Mouse (Mus musculus): ENCODE results near the gene Sit1.
A peak's percentile ranks its signal among the peaks of the same experiment; 100 is the strongest.

The Sit1 gene

DNA sequence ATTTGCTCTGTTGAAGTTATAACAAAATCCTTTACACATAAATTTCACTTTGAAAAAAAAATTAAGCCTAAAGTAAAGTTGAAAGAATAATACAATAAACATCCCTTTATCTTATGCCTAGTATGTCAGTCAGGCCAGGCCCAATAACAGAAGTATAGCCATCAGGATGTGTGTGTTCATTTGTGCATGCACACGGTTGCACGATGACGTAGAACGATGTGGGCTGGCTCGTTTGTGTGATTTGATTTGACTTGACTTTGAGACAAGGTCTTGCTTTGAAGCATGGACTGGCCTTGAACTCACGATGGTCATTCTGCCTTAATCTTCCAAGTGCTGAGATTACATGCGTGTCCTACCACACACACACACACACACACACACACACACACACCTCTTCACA, 16.7 kb downstream of the Sit1 start:
- no peak for DNase-seq (ENCODE audit: low spot score)

DNA sequence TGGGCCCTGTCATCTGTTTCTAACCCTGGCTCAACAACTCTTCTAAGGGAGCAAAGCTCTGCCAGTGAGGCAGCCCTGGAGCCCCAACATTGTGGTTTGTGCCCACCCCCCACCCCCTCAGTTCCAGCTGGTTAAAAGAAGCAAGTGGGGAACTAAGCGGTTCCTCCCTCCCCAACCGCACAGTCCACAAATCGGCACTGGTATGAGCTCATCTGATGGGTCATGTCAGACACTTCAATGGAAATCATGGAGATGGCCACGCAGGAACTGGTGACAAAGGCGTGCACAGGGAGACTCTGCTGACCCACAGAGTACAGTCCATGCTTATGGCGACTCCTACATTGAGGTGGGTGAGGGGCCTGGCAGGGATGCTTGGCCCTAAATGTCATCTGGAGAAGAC, 17.6 kb downstream of the Sit1 start:
- no peak for DNase-seq (ENCODE audit: low spot score)

DNA sequence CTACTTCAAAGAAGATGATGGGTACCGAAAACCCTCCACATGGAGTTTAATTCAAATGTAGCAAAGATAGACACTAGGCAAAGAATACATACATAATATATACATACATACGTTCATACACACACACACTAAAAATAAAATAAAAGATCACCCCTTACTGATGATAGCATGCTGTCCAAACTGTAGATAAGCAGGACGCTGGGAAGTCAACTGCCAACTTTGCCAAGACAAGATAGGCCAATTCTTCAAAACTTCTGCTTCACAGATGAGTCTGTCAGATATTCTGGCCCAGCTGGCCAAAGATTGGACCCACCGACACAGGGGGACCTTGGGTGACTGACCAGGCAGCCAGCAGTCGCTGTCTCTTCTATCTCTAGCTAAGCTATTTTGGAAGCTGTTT, 20.4 kb downstream of the Sit1 start:
- no peak for DNase-seq (ENCODE audit: low spot score)

DNA sequence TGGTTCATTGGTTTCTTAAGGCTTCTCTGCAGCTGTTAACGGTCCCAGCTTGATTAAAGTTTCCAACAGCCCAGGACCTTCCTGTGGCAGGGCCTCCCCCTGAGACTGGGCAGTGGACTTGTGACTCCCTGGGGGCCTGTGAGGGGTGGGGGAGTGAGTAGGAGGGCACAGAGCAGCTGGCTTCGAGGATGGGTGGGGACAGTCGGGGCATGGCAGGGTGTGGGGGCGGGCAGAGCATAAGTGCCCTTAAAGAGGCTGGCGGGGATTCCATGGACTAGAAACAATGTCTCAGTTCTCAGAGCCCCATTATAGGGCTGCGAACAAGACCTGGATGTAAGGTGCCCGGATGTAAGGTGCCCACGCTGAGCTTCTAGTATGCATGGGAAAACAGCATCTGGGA, 26.4 kb downstream of the Sit1 start:
- DNase-seq (ENCODE audit: low spot score) = no peak

DNA sequence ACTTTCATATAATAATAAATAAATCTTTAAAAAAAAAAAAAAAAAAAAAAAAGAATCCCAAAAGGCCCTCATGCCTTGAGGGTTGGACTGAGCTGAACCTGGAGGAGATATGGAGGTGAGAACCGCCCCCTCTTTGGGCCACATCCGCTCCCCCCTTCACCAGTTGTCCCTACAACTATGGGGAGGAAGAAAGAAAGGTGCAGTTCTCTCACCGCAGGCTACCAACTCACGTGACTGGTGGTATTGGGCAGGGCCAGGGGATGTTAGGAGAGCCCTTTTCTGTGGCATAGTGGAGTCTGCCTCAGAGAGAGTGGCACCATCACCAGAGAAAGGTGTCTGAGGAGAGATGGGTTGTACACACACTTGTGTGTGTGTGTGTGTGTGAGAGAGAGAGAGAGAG, 27.1 kb downstream of the Sit1 start:
- DNase-seq (ENCODE audit: low spot score) = no peak

DNA sequence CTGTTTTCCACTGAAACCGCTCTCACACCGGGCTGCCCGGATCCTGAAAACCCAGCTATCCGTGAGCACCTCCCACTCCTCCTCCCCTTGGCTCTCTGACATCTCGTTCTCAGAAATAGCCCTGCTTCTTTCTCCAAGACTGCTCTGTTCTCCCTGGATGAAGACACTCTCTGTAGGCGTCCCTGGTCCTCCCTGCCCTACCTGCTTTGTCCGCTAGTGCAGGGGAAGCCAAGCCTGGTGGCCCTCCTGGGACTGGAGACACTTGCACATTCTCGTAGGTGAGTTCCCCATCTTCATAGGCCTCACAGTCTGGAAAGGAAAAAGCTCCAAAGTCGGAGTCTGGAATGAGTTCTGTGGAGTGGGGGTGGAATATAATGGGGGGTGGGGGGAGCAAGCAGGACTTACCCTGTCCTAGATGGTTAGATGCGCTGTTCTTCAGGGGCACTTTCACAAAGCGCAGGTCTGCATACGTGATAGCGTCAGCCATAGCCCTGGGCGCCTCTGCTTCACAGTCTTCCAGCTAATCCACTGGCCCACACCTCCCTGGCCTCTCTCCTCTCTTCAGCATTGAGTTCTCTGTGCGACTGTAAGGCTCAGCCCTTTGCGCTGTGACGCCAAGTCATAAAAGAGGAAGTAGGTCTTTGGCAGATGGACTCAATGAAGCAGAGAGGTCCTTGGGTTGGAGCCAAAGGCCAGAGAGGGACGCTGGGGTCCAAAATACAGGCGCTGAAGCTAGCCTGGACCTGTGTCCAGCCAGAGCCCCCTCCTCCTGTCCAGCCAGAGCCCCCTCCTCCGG, 29.3 kb downstream of the Sit1 start, which contains the start of gene Cd72:
TSS of gene Cd72 (minus strand) at position 588 of the 796 bp plus-strand sequence.
- no peak for DNase-seq (ENCODE audit: low spot score)

DNA sequence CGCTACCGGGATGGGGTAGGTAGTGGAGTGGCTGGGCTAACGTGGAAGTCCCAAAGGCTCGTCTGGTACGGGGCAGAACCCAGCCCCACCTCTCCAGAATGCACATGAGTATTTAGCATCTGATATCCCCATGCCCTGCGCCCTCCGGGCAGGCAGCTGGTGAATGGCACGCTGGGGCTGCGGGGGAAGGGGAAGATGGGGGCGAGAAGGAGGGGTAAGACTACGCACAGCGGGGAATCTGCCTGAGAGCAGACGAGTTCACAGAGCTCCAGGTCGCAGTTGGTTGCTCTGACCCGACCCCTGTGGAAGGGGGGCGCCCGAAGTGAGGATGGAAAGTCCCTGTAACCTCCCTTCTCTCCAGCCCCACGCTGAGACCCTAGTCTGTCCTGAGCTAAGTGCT, 30.1 kb downstream of the Sit1 start:
- no peak for DNase-seq (ENCODE audit: low spot score)

DNA sequence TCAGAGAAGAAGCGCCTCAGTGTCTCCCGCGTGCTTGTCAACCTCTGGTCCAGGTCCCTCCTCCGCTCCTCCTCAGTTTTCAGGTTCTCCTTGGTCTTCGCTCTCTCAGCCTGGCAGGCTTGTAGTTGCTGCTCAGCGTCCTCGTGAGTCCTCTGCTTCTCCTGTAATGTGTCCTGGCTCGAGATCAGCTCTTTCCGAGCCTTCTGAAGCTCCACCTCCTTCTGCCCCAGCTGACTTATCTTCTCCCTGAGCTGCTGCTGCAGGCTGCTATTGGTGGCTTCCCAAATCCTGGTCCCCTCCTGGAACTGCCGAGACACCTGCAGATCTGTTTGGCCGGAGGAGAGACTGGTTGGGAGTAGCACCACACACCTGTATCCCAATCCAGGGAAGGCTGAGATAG, 31.2 kb downstream of the Sit1 start:
- DNase-seq (ENCODE audit: low spot score) = no peak

DNA sequence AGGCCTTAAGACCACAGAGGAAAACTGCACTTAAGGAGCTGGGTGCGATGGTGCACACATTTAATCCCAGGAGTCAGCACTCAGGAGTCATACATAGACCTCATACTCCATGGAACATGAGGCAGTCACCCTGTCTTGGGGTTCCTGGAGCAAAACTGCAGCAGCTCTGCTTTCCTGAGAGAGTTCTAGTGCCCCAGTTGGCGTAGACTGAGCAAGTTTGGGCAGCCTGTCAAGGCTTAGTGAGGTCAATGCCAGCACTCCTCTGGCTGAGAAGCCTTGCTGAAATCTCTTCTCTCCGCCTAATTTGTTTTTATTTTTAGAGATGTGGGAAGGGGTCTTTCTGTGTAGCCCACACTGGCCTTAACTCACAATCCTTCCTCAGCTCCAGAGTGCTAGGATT, 35.0 kb downstream of the Sit1 start:
- DNase-seq (ENCODE audit: low spot score) = no peak

DNA sequence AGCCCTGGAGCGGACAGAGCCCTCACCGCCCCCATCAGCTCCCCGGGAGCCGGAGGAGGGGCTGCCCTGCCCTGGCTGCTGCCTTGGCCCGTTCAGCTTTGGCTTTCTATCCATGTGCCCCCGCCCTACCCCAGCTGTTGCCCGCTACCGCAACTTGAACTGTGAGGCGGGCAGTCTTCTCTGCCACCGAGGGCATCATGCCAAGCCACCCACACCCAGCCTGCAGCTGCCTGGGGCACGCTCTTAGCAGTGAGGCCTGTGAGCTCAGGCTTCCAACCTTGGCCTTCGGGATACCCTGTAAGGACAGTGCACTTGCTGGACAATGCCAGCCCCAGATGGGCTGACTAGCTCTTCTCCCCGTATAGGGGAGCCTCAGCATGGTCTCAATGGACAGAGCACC, 36.3 kb downstream of the Sit1 start:
- no peak for DNase-seq (ENCODE audit: low spot score)

DNA sequence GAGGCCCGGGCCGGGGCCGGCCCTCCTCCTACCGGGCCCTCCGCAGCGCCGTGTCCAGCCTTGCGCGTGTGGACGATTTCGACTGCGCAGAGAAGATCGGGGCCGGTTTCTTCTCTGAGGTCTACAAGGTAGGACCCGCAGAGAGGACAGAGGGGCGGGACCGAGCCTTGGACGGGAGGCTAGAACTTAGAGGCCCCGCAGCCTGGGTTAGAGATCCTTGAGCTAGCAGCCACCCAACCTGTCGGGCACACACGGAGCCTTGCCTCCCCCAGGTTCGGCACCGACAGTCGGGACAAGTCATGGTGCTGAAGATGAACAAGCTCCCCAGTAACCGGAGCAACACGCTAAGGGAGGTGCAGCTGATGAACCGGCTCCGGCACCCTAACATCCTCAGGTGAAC, 40.0 kb downstream of the Sit1 start:
- no peak for DNase-seq (ENCODE audit: low spot score)

DNA sequence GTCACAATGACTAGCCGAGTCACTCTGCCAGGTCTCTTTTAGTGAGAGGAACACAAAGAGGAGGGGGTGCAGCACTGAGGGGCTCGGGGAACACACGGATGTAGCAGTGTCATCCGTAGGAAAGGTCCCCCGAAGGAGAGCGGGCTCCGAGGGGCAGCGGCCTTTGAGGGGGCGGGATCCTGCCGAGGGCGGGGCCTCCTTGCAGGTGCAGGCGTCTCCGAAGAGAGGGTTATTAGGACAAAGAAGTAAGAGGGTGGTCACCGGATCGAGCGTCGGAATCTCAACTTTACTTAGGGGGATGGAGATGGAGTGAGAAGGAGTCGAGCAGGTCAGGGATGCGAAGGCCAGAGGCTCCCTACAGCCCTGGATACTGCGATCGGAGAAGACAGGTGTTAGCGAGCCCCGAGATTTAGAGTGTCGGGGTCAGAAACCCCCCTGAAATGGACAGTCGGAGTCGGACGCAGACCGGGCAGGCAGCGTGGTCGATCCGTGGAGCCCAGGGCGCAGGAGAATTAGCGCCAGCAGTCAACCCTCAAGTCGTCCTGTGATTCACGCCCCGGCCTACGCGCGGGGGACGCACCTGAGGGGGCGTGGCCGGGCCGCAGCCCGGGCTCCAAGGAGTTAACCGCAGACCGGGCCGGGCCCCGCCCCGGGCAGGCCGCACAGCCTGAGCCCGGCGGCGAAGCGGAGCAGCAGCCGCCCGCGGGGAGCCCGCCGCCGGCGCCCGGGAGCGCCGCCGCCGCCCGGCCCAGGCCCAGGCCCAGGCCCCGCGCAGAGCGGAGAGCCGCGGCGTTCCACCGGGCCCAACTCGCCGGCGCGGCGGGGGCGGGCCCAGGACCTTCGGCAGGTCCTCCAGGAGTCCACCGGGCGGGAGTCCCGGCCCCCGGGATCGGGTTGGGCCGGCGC, 40.8 kb downstream of the Sit1 start:
- no peak for DNase-seq (ENCODE audit: low spot score)

DNA sequence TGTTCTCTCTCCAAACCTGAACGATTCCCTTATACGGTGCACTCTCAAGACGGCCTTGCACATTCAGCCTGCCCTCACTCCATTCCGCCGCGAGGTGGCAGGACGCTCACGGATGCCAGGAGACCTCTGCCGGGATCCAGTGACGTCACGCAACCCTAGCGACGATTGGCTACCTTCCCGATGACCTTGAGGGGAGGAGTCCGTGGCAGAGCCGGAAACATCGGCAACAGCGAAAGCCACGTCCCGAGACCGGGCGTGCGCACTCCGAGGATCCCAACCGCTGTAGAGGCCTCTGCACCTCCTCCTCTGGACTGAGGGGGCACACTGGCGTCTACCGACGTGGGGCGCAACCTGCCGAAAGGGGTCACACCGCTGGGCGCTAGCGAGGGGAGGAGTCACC, 41.5 kb downstream of the Sit1 start:
- DNase-seq (ENCODE audit: low spot score) = peak; percentile 99

DNA sequence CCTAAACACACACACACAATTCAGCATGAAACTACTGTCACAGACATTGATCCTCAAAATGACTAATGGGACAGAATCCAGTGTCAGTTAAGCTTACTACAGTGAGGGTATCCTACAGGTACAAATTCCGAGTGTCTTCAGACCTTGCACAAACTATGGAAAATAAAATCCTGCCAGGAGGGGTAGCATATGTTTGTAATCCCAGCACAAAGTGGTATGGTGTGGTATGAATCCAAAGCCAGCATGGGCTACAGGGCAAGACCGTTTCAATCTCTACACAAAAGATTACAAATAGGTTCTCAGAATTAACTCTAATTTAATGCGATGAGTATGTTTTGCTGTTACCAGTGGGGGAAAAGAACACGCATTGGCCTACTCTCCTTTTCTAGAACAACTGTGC, 41.9 kb downstream of the Sit1 start, which contains the start of gene Tesk1:
TSS of gene Tesk1 (plus strand) at position 301 of the 400 bp plus-strand sequence.
- DNase-seq (ENCODE audit: low spot score) = no peak

DNA sequence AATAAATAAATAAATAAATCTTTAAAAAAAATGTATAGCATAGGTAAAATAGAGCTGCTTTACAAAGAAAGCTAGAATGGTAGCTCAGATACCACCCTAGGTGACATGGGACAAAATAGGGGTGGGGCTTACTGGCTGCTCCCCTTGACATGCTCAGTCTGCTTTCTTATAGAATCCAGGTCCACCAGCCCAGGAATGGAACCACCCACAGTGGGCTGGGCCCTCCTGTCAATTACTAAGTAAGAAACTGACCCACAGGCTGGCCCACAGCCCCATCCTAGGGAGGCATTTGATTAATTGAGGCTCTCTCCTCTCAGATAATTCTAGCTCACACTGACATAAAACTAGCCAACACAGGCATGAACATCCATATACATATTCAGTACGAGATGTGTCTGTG, 50.7 kb downstream of the Sit1 start:
- DNase-seq (ENCODE audit: low spot score) = no peak

All from ovary, postnatal 10 days (tissue).